28 mouse cellular contexts compared by ENCODE assay signal in genomic region chr1:164060071-164060470, GRCm38 (mm10). TPM values are rescaled to one million over a fixed set of nuclear protein-coding genes. Genes with fewer than 3 reads are reported as not detected.
DNase-seq lines count a peak whose midpoint lies in the region; ATAC-seq and TF ChIP-seq lines count a peak whose summit lies in the region.
"Had no signal": no experiment of that assay in that cellular context is flagged by ENCODE, and none has a peak within 500 bp of the region (broad histone marks: within the 10 kb centered on the region; RNA-seq: fewer than 3 reads in every experiment).

No protein-coding gene starts in this region.

- DNase-seq in 416B (ENCODE audit: low read depth) (peak; percentile 62), MEL (ENCODE audit: low read depth, low spot score) (peak; percentile 54)
- no peak for DNase-seq in gastrocnemius, adult 8-10 months (ENCODE audit: low spot score in 2 of 2)
- no peak for DNase-seq in heart, postnatal 36 days
- no peak for DNase-seq in right cerebral cortex, adult 18-20 months
- no peak for DNase-seq in left cerebral cortex, adult 9 months (ENCODE audit: low spot score in 2 of 2)
- DNase-seq: adrenal gland, adult 2 months; adrenal gland, postnatal 14 days; cerebellum, adult 11 months; cerebellum, adult 2 months; cerebellum, adult 9-11 months; cerebellum, postnatal 25 days; gastrocnemius, postnatal 14 days; heart, adult 2 months had no signal

- H3K27ac ChIP-seq in MEL (ENCODE audit: control insufficient read depth, low read depth, low read length): no peak overlapping the region
- H3K27ac ChIP-seq: forebrain, embryonic 10.5 days; forebrain, embryonic 13.5 days; heart, adult 2 months; hindbrain, embryonic 14.5 days; hindbrain, postnatal 0 days had no signal

- no peak for TF ChIP-seq POLR2A in MEL (IDR thresholded peaks at IDR 0.05; ENCODE audit: control insufficient read depth in 1 of 2, insufficient read depth in 1 of 2, low read depth in 1 of 2, low read length in 2 of 2, poor library complexity in 1 of 2)

- no peaks in the 10 kb centered on the region for H3K9me3 ChIP-seq in MEL (replicated peaks; ENCODE audit: insufficient read depth, low read length)
- H3K9me3 ChIP-seq: forebrain, embryonic 10.5 days; forebrain, embryonic 13.5 days had no signal

- H3K9ac ChIP-seq in MEL (ENCODE audit: control insufficient read depth, low read depth, low read length, poor library complexity, severe bottlenecking): no peak overlapping the region
- H3K9ac ChIP-seq: forebrain, embryonic 13.5 days; hindbrain, embryonic 14.5 days had no signal

- no peaks in the 10 kb centered on the region for H3K79me2 ChIP-seq in MEL (ENCODE audit: control insufficient read depth, insufficient read depth, low read length, poor library complexity)

- no peak for TF ChIP-seq RAD21 in MEL (IDR thresholded peaks at IDR 0.05; ENCODE audit: low read depth, low read length)

- ATAC-seq in granulocyte monocyte progenitor cell, adult 5-6 weeks (replicated peaks; ENCODE audit: poor library complexity, severe bottlenecking): peak; percentile 76
- peak; percentile 69 for ATAC-seq in megakaryocyte progenitor cell, adult 5-6 weeks (replicated peaks; ENCODE audit: poor library complexity)
- ATAC-seq: forebrain, embryonic 13.5 days; forebrain, embryonic 16.5 days; hindbrain, postnatal 0 days; inflammation-experienced regulatory T-cells, adult 6 months had no signal

- peaks cover 3 to 4% of the 10 kb centered on the region in 2 experiments; a peak in 3 of 4 replicates for H3K4me1 ChIP-seq in MEL (ENCODE audit: control insufficient read depth in 1 of 2, insufficient read depth in 2 of 2, low read length in 2 of 2)
- H3K4me1 ChIP-seq: forebrain, embryonic 10.5 days; forebrain, embryonic 13.5 days had no signal

- TF ChIP-seq CTCF in MEL (IDR thresholded peaks at IDR 0.05 in 2 of 3, conservative IDR thresholded peaks at IDR 0.05 in 1 of 3; ENCODE audit: control insufficient read depth in 1 of 3, insufficient read depth in 1 of 3, low read depth in 2 of 3, low read length in 3 of 3, poor library complexity in 1 of 3, severe bottlenecking in 1 of 3): no peak

- no peak for TF ChIP-seq EP300 in MEL (IDR thresholded peaks at IDR 0.05; ENCODE audit: low read depth in 1 of 2, low read length in 2 of 2)

- no peak overlapping the region for H3K4me3 ChIP-seq in MEL (ENCODE audit: control insufficient read depth in 1 of 2, insufficient read depth in 1 of 2, low read depth in 2 of 2, low read length in 2 of 2)
- H3K4me3 ChIP-seq: forebrain, embryonic 10.5 days; forebrain, embryonic 13.5 days; heart, adult 2 months had no signal

- no peaks in the 10 kb centered on the region for H3K36me3 ChIP-seq in MEL (ENCODE audit: control insufficient read depth in 1 of 2, insufficient read depth in 2 of 2, low read length in 2 of 2)
- H3K36me3 ChIP-seq: forebrain, embryonic 10.5 days had no signal

- H3K27me3 ChIP-seq in MEL (ENCODE audit: control insufficient read depth in 1 of 2, insufficient read depth in 2 of 2, low read length in 2 of 2): peaks cover 0 to 1% of the 10 kb centered on the region in 2 experiments; a peak in 1 of 4 replicates
- H3K27me3 ChIP-seq: forebrain, embryonic 13.5 days had no signal

- intact Hi-C loops in heart, postnatal 36 days (cut with DNase I): no loop called here

TF ChIP-seq in MEL, 35 proteins besides CTCF, POLR2A, EP300 and RAD21:
- TF ChIP-seq GABPA (IDR thresholded peaks at IDR 0.05; ENCODE audit: low read depth, low read length) (no peak), CHD1 (IDR thresholded peaks at IDR 0.05; ENCODE audit: low read depth, low read length) (no peak), TBP (IDR thresholded peaks at IDR 0.05; ENCODE audit: low read depth, low read length) (no peak), HCFC1 (IDR thresholded peaks at IDR 0.05; ENCODE audit: low read depth, low read length) (no peak), E2F4 (IDR thresholded peaks at IDR 0.05; ENCODE audit: borderline replicate concordance, low read depth, low read length) (no peak), SMC3 (IDR thresholded peaks at IDR 0.05; ENCODE audit: low read depth, low read length) (no peak), USF1 (IDR thresholded peaks at IDR 0.05; ENCODE audit: low read depth, low read length) (no peak), ETS1 (IDR thresholded peaks at IDR 0.05; ENCODE audit: low read depth, low read length) (no peak)
TF ChIP-seq in MEL: peak in this region for 0.

RNA-seq across cellular contexts. Expression of gene Sell, which starts 1.7 kb away (rescaled TPM):
- total RNA-seq in MEL (2012; rRNA removed): not detected in 2 replicates
- under 1 TPM in 1 of 2 experiments, not detected in 1; 0.04 TPM for polyA plus RNA-seq in MEL (2012; ENCODE audit: insufficient read depth in 1 of 2, insufficient read length in 2 of 2, low read depth in 1 of 2, low replicate concordance in 2 of 2, missing spikeins in 1 of 2)
- total RNA-seq in granulocyte monocyte progenitor cell, adult 5-6 weeks (2014; fragmentation: Nextera tagmentation): 242 and 318 TPM in 2 replicates
- total RNA-seq in granulocyte monocyte progenitor cell, adult 5-6 weeks (2017): 272 and 305 TPM in 2 replicates
- 371 and 392 TPM in 2 replicates for total RNA-seq in megakaryocyte progenitor cell, adult 5-6 weeks (2015)
- 234 and 258 TPM in 2 replicates for total RNA-seq in megakaryocyte progenitor cell, adult 5-6 weeks (2017)
- under 1 TPM in 2 of 4 experiments, not detected in 2; 0.19 to 0.34 TPM for total RNA-seq in gastrocnemius, adult 8-10 months (2022)
- total RNA-seq in heart, postnatal 36 days (2021): 1 to 10 TPM in 1 of 2 experiments, under 1 TPM in 1; 1.00 to 1.2 TPM
- total RNA-seq: gastrocnemius, adult 18-20 months had no signal
- polyA plus RNA-seq: forebrain, embryonic 10.5 days; forebrain, embryonic 13.5 days; heart, embryonic 14.5 days; hindbrain, embryonic 11.5 days; hindbrain, embryonic 14.5 days had no signal

RNA-seq across cellular contexts. Expression of gene Sele, which starts 12.0 kb away (rescaled TPM):
- not detected in 2 replicates for total RNA-seq in MEL (2012; rRNA removed)
- polyA plus RNA-seq in MEL (2012; ENCODE audit: insufficient read depth in 1 of 2, insufficient read length in 2 of 2, low read depth in 1 of 2, low replicate concordance in 2 of 2, missing spikeins in 1 of 2): not detected
- not detected in 2 replicates for total RNA-seq in granulocyte monocyte progenitor cell, adult 5-6 weeks (2014; fragmentation: Nextera tagmentation)
- total RNA-seq in granulocyte monocyte progenitor cell, adult 5-6 weeks (2017): 0.05 TPM in 1 of 2 replicates, not detected in the other
- not detected in 2 replicates for total RNA-seq in megakaryocyte progenitor cell, adult 5-6 weeks (2015)
- 0.07 and 0.12 TPM in 2 replicates for total RNA-seq in megakaryocyte progenitor cell, adult 5-6 weeks (2017)
- not detected for total RNA-seq in gastrocnemius, adult 8-10 months (2022)
- under 1 TPM; 0.49 to 0.61 TPM for total RNA-seq in heart, postnatal 36 days (2021)
- total RNA-seq: ES-E14; gastrocnemius, adult 18-20 months; gastrocnemius, postnatal 14 days; hindbrain, postnatal 0 days had no signal
- polyA plus RNA-seq: cortical plate, adult 2 months; embryonic facial prominence, embryonic 11.5 days; forebrain, embryonic 10.5 days; forebrain, embryonic 13.5 days; forebrain, embryonic 16.5 days; hindbrain, embryonic 11.5 days; hindbrain, embryonic 14.5 days; hindbrain, postnatal 0 days had no signal

RNA-seq across cellular contexts. Expression of gene Selp, which starts 55.0 kb away (rescaled TPM):
- total RNA-seq in MEL (2012; rRNA removed): not detected in 2 replicates
- not detected for polyA plus RNA-seq in MEL (2012; ENCODE audit: insufficient read depth in 1 of 2, insufficient read length in 2 of 2, low read depth in 1 of 2, low replicate concordance in 2 of 2, missing spikeins in 1 of 2)
- 2.2 and 3.7 TPM in 2 replicates for total RNA-seq in granulocyte monocyte progenitor cell, adult 5-6 weeks (2014; fragmentation: Nextera tagmentation)
- 0.60 and 1.5 TPM in 2 replicates for total RNA-seq in granulocyte monocyte progenitor cell, adult 5-6 weeks (2017)
- total RNA-seq in megakaryocyte progenitor cell, adult 5-6 weeks (2015): 3.3 and 7.6 TPM in 2 replicates
- total RNA-seq in megakaryocyte progenitor cell, adult 5-6 weeks (2017): 0.68 and 2.0 TPM in 2 replicates
- total RNA-seq in gastrocnemius, adult 8-10 months (2022): under 1 TPM; 0.27 to 0.83 (median 0.59) TPM
- 1 to 10 TPM; 1.4 to 2.4 TPM for total RNA-seq in heart, postnatal 36 days (2021)
- total RNA-seq: hindbrain, postnatal 0 days had no signal
- polyA plus RNA-seq: cerebellum, adult 2 months; embryonic facial prominence, embryonic 11.5 days; forebrain, embryonic 10.5 days; forebrain, embryonic 13.5 days; forebrain, embryonic 16.5 days; hindbrain, embryonic 14.5 days had no signal

Comparison
In these comparisons a context has a peak if more than half of its experiments do, and no peak if none do; other contexts are left out.
1. DNase-seq: peak in 416B (single experiment) and MEL (single experiment); none in gastrocnemius, adult 8-10 months (0 of 2), heart, postnatal 36 days (0 of 2), right cerebral cortex, adult 18-20 months (single experiment) and left cerebral cortex, adult 9 months (0 of 2).
2. RNA of gene Sell, which starts 1.7 kb away (total RNA-seq): 234 to 392 TPM in megakaryocyte progenitor cell, adult 5-6 weeks and 242 to 318 TPM in granulocyte monocyte progenitor cell, adult 5-6 weeks; 1.00 to 1.2 TPM in heart, postnatal 36 days, 0.19 to 0.34 TPM in gastrocnemius, adult 8-10 months and not detected in MEL; every median in the first group is over 100 times any median in the second.